Mouse (Mus musculus) retina, postnatal 7 days (tissue): ENCODE measurements at regions not wholly inside any gene's neighbourhood (a gene's known extent, or its start where the extent isn't known, plus 50 kb on each side); places are given as distances from the start of the nearest gene placed in this dataset.

Experiments used
- DNase-seq: peaks from one replicate; pipeline ENCODE4 v3.0.0-alpha.2; 2012; ENCODE audit warnings: low read depth, low spot score

- peak; percentile 2 for DNase-seq
Observed at GRCm38 (mm10) chr12:6444026-6444425, 1068.5 kb upstream of the Klhl29 start.

GRCm38 (mm10) chr12:6417804-6418203 is 1042.3 kb upstream of the Klhl29 start:
- no peak for DNase-seq

GRCm38 (mm10) chr12:6400591-6400990 is 1025.1 kb upstream of the Klhl29 start:
- DNase-seq, result no peak

- DNase-seq, result no peak
Observed at GRCm38 (mm10) chr12:6381833-6382232, 1006.4 kb upstream of the Klhl29 start.

GRCm38 (mm10) chr12:6367611-6368010 is 992.1 kb upstream of the Klhl29 start:
- no peak for DNase-seq
